Mouse (Mus musculus): Measurements from ENCODE around the gene Gm20604. TPM values are rescaled to one million over a fixed set of nuclear protein-coding genes. Genes with fewer than 3 reads are reported as not detected.

Gene Gm20604
- total RNA-seq, 2 experiments from 2014 or later: 12.9 to 21.0 TPM

DNA sequence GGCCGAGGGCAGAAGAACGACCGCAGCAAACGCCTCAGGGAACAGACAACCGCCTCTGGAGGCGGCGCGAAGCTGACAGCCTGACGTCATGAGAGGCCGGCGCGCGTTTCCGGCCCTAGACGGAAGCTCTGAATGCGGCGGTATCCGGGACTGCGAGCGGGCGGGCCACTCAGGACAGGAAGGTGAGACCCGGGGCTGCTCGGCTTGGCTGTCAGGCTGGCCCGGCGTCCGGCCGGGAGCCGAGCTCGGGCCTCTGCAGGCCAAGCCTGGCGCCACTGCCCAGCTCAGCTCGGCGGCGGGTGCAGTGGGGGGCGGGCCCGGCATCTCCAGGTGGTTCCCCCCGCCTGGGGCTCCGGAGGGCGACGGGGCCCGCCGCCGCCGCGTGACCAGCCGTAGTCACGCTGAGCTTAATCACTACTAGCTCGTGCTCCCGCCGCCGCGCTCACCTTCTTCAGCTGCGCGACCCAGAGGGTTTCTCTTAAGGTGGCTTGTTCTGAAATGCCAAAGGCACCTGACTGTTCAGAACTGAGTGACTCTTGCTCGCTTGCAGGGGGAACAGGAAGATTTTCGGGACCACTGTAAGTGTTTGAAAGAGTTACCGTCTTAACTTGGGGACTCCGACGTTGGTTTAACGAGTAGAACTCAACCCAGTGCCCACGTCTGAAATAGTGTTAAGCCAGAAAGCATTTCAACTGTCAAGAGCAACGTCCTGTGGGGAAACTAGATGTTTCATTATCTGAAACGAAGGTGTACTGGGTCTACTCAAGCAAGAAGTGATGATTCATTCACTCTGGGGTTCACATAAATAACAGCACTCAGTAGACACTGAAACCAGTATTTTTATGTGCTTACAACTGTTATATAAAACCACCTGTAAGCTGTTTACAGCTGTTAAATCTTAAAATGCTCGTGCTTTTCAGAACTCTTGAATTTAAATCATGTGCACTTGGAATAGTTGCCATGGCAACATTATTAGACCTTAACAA lies 14.6 kb downstream of the Gm20604 start, which contains the start of the genes Moap1 and Tmem251:
Gene Moap1, minus strand, starts transcription at position 73 of the 986 bp plus-strand sequence.
Gene Tmem251, plus strand, starts transcription at position 174 of the 986 bp plus-strand sequence.
- peak; percentile 97 for ATAC-seq (replicated peaks; ENCODE audit: low FRiP score, poor library complexity, severe bottlenecking)

DNA sequence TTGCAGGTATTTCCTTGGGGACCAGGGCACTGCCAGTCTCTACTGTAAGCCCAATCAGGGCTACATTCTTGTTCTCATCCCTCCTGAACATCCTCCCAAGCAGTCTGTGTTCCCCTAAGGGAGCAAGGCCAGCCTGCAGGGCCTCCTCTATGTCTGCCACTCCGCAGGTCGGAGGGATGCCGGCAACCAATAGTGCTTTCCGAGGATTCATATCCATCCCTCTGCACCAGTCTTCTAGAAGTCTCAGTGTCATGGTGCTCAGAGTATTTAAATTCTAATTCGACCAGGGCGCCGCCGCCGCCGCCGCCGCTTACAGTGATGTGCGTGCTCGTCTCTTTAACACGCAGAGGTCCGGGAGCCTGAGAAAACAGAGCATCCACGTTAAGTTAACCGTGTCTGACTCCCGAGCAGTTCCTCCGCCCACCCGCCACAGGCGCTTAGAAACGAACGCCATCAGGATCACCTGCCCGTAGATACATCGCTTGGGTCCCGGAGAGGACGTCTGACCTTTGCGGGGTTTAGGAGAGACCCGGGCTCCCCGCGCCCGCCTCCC lies 15.4 kb downstream of the Gm20604 start:
- peak; percentile 72 for ATAC-seq (replicated peaks; ENCODE audit: low FRiP score, poor library complexity, severe bottlenecking)

DNA sequence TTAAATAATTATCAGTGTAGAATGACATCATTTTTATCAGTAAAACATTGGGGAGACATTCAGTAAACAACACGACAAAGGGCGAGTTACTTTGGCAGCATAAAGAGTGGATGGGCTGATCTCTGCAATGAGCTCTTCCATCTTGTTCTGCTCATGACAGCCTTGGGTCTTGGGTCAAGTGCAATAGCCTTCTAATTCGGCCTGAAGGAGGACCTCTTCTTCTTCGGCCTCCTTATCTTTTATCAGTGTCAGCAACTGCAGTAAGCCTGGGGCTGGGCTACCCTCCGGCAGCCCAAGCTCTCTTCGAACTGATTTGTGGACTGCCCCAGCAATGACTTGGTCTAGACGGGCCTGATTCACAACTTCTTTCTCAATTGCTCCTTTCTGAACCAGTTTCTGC lies 16.4 kb downstream of the Gm20604 start:
- no peak for ATAC-seq (replicated peaks; ENCODE audit: low FRiP score, poor library complexity, severe bottlenecking)

DNA sequence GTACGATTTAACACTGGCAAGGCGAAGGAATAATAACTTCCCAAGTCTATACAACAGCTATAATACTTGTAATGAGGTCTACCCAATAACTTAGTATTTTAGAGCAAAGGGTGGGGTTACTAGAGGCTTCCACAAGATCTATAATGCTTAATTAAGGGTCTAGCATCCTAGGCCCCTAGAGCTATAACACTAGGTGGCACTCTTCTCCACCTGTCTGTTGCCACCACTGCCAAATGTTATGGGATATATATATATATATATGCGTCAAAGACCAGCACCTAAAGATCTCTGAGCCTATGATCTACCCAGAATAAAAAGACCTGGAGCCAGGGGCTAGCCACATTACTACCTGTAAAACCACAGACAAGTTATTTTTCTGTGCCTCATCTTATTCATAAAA lies 18.2 kb downstream of the Gm20604 start:
- ATAC-seq (replicated peaks; ENCODE audit: low FRiP score, poor library complexity, severe bottlenecking): no peak

DNA sequence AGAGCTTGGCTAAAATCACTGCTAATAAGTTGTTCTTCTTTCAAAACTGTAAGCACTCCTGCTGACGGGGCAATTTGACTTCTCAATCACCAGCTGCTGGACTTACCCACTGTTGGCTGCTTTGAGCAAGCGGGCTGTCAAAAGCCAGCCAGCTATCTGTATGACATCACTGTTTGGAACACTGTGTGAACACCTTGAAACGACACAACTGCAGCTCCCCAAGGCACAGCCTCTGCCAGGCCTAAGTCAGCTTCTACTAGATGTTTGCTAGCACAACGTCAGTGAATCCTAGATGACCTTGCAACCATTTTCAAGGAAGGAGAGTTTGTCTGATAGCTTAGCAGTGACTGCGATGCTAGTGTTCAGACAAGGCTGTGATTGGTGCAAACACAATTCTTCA lies 19.4 kb downstream of the Gm20604 start:
- no peak for ATAC-seq (replicated peaks; ENCODE audit: low FRiP score, poor library complexity, severe bottlenecking)

DNA sequence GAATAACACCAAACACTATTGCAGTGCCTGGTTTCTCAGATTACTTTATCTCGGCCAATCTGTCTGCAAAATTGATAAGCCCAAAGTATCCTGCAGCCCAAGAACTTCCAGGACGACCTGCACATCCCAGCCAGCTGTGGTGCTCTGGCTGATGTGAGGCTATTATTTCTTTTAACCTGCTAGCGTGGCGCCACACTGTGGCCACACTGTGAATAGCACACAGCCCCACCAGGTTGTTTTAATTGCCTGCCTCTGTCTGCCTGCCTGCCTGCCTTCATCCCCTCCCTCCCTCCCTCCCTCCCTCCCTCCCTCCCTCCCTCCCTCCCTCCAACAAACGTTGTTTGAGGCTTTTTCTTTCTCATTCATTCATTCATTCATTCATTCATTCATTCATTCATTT lies 25.1 kb downstream of the Gm20604 start:
- peak; percentile 70; the same call in 1 of the 2 replicates for ATAC-seq (replicated peaks; ENCODE audit: low FRiP score, poor library complexity, severe bottlenecking)

DNA sequence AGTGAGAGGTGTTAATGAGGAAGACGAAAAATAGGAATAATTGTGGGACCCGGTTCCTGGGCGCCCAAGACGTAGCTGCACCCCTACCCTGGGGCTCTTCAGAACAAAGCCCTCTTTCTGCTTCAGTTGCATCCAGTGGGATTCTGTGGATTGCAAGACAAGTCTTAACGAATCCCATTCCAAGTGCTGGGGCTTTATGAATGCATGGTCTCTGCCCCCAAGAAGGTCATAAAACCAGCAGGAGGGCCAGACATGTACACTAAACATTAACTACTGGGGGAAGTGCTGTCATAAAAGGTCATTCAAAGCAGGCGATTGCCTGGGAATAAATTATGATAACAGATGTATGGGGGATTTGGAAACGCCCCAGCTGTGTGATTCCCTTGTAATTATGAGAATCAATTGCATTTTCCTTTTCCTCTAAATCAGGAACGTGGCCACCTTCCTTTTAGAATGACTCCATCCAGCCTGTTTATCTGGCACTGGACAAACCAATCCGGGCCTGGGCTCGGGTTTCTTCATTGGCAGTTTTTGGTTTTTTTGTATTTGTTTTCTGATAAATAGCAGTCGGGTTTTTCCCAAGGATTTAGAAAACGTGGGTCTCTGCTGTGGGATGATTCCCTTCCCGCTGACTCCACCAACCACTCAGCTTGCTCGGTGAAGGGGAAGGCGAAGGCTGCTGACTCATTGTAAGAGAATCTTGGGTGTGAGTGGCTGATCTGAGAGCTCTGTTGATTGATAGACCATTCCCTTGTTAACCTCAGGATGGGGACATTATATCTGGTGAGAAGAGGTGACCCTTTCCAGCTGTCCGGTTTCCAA lies 27.5 kb downstream of the Gm20604 start:
- no peak for ATAC-seq (replicated peaks; ENCODE audit: low FRiP score, poor library complexity, severe bottlenecking)

DNA sequence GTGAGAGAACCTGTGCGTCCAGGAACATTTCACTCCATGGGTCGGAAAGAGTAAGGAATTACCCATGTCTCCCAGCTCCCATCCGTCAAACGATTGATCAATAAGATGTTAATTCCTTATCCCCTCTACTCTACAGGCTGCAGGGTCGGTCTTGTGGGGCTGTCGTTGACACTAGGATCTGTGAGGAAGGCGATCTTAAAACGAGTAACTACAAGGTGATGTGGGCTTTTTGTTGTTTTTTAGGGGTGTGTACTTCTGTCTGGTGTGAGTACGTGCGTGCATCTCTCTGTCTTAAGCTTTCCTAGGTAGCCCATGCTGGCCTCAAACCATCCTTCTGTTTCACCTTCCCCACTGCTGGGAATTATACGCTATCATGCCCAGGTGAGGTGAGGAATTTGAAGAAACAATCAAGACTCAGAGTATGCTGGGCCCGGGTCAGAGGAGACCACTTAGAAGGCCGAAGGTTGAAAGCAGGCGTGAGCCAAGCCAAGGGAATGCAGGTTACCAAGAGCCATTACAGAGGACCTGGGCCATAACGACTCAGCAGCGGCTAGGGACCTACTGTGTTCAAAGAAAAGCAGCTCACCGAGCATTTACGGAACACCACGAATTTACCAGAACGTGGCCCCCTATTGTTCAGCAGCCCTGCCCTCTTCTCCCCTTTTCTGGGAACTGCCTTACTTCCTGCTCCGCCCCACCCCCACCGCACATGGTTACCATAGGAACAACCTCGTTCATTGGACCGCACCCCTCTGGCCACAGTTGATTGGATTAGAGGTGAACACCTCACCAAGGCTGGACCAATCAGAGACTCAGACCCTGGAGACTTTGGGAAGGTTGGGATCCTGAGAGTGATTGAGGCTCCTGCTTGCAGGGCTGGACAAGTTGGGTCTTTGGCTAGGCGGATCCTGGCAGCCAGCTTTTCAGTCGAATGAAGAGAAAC lies 28.3 kb downstream of the Gm20604 start:
- ATAC-seq (replicated peaks; ENCODE audit: low FRiP score, poor library complexity, severe bottlenecking): peak; percentile 65

DNA sequence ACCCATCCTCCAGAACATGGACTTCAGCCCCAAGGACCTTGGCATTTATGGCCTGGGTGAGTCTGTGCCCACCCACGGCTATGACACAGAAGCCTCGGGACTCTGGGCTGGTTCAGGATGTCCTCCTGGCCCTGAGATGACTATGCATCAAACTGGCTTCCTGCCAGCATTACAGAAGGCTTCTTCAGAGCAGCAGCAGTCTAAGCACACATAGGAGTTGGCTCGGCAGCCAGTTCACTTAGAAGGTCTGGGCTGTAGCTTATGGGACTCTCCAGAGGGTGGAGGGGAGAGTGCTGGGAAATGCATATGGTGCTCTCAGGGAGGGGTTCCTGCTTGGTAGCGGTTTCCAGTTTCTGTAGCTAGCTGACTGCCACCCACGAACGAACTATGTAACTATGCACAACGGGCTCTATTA lies 32.7 kb downstream of the Gm20604 start:
- ATAC-seq (replicated peaks; ENCODE audit: low FRiP score, poor library complexity, severe bottlenecking): no peak

DNA sequence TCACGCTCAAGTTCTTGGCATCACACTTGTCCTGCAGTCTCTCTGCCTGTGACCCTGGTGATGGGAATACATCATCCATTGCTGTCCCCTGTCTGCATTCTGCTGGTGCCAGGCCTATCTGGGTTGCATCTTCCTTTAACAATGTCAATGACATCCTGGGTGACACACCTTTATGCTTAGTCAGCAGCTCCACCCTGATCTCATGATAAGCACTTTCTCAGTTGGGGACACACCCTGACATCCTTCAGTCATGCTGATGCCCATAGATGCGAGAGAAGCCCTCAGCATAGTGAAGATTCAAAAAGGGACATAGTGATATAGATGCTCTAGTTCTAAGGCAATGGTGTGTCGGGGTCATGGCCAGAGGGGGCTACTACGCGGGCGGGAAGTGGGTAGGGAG lies 33.3 kb downstream of the Gm20604 start:
- no peak for ATAC-seq (replicated peaks; ENCODE audit: low FRiP score, poor library complexity, severe bottlenecking)

DNA sequence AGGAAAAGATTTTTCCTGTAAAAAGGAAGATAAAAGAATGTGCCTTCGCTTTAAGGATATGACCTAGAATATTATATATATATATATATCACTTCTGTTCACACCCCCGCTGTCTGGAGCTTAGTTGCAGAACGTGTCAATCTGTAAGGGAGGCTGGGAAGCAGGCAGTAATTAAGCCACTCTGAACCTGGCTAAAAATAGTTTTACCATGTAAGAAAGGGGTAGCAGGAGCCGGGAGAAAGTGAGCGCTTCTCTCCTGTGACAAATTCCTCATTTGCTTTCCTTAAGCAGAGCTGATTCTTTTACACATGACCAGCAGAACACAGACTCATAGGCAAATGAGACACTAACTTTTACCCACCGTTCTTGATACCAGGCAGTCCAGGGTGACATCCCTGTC lies 34.6 kb downstream of the Gm20604 start:
- ATAC-seq (replicated peaks; ENCODE audit: low FRiP score, poor library complexity, severe bottlenecking): no peak

DNA sequence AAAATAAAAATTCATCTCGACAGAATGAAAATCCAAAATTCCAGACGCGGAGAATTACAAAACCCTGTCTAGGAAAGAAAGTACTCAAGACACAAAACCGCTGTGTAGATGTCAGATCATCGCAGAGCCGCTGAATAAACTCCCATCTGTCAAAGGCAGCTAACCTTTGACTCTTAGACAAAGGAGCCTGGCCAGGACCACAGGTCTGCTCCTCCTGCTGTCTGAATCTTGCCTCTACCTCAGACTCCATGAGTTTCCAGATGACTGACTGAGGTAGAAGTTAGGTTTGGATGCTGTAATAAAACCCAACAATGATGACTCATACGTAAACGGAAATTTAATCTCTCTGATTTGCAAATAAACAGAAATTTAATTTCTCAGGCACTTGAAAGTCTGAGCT lies 35.5 kb downstream of the Gm20604 start:
- no peak for ATAC-seq (replicated peaks; ENCODE audit: low FRiP score, poor library complexity, severe bottlenecking)

DNA sequence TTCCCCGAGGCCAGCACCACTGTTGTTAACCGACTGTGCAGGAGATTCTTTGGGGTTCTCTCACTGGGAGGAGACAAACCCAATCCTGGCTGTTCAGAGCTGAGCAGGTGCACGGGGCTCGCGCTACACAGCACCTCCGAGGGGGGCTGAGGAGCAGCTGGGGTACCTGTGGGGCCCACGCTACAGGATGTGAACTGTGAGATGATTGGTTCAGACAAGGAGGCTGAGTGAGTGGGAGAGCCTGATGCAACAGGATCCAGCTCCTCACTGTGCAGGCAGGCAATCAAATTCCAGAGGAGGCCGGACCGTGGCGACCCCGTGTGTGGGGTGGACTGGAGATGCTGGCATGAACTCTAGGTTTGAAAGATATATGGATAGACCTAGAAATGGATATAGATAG lies 36.0 kb downstream of the Gm20604 start:
- ATAC-seq (replicated peaks; ENCODE audit: low FRiP score, poor library complexity, severe bottlenecking): no peak

DNA sequence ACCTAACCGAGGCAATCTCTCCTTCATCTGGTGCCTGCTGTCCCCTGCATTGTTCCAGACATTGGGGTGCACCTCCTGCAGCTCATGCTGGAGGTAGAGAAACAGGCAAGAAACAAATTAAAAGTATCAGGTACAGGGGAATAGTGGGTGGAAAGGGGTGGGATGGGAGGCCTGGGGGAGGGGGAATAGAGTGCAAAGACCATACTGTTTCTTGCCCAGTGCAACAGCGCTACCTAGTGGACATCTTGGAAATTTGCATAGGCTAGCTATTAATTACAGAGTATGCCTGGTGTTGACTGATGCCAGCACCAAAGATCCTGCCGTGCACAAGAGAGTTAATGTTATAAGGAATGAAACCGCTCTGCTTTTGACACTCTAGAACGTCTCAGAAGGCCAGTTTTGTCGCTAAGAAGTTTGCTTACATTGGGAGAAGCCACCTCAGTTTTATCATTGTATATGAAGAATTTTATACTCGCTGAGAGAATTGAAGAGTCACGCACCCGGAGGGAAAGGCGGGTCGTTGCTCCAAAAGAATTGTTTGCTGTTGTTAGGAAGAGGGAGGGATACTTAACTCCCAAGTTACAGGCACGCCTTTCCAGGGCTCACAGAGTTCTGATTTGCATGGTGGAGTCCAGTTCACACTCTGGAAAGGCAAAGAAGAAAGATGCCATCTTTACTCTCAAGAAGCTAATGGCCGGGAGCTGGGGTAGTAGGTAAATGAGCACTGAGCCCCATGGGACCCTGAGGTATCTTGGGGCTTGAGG lies 38.7 kb downstream of the Gm20604 start:
- no peak for ATAC-seq (replicated peaks; ENCODE audit: low FRiP score, poor library complexity, severe bottlenecking)

DNA sequence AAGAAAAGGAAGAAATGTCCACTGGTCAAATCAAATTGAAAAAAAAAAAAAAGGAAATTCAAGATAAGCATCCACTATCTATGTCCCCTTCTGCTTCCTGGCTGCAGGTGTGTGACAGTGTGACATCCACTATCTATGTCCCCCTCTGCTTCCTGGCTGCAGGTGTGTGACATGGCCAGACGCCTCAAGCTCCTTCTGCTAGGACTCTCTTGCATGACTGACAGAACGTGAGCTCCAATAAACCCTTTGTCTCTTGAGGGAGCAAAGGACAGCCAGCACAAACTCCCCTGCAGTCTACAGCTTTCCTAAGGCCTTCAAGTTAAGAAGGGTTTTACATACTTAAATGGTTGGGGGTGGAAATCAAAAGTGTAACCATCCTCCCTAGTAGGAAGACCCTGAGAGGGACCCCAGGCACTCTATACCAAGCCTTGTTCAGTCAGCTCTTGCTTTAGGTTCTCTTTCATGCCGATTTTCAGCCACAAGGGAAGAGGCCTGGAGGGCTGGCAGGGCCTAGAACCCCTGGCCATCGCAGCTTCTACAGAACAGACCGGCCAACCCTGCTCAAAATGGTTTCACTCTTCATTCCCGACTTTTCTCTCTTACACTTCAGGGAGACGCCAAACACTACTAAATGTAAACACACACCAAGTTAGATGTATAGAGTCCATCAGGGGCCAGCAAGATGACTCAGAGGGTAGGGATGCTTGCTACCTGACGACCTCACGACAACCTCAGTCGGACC lies 43.6 kb downstream of the Gm20604 start:
- no peak for ATAC-seq (replicated peaks; ENCODE audit: low FRiP score, poor library complexity, severe bottlenecking)

DNA sequence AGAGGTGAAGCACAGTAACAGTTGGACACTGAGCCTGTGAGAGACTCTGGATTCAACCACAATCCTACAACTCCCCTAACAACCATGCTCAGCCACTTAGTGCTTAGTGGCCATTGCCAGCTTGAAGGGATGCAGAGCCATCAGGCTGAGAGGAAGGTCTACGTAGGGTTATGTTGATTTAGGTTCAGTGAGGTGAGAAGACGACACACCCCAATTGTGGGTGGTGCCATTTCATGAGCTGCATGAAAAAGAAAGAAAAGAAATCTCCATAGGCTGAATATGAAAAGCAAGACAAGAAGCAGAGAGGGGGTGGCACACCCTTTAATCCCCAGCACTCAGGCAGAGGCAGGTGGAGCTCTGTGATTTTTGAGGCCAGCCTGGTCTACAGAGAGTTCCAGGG lies 44.4 kb downstream of the Gm20604 start:
- ATAC-seq (replicated peaks; ENCODE audit: low FRiP score, poor library complexity, severe bottlenecking): no peak

DNA sequence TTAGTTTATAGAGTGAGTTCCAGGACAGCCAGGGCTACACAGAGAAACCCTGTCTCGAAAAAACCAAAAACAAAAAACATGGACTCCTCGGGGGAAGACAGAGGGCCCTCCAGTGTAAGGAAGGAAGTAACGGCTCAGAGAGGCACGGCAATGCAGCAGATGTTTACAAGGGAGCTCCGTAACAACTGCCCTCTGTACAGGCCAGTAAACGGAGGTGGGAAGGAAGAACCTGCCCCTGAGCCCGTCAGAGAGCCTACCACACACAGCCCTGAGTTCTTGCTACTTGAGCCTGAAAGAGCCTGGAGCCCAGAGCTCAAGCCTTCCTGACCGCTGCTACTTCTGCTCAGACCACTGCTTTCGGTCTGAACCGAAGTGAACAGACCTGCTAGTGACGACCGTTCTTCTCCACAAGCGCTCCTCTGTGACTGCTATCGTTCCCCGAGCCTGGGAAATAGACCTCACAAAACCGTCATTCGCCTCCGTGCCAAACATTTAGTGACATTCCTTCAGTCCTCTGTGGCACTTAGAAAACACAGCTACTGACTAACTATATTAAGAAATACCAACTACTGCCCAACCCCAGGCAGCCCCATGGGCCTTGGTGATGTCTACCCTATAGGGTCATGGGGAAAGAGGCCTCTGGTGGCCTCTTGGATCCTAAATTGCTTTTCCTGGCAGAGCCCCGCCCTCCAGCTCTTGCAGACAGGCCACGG lies 45.2 kb downstream of the Gm20604 start:
- ATAC-seq (replicated peaks; ENCODE audit: low FRiP score, poor library complexity, severe bottlenecking): no peak
